Mouse (Mus musculus) limb, embryonic 12.5 days (tissue): ENCODE measurements around the gene Slc15a3. TPM values are rescaled to one million over a fixed set of nuclear protein-coding genes. Genes with fewer than 3 reads are reported as not detected.

ENCODE experiments used
- ATAC-seq: fragments of 200-750 bp; cut with Nextera tagmentation; 2 replicates; pipeline ENCODE4 v1.8.0; 2017; ENCODE audit warnings: low read depth, moderate TSS enrichment; ENCODE audit not compliant: insufficient number of reproducible peaks, insufficient read depth, low FRiP score, low TSS enrichment
- H3K27ac ChIP-seq: fragments of 300-500 bp; sonication (generic); 2 replicates; pipeline ENCODE4 v1.5.1; 2016; ENCODE audit warnings: mild to moderate bottlenecking, moderate library complexity
- H3K27me3 ChIP-seq: fragments of 300-500 bp; sonication (generic); 2 replicates; pipeline ENCODE4 v1.6.1; 2016; ENCODE audit warnings: mild to moderate bottlenecking, moderate library complexity
- H3K36me3 ChIP-seq: fragments of 300-500 bp; sonication (generic); 2 replicates; pipeline ENCODE4 v1.6.1; 2016; ENCODE audit warnings: mild to moderate bottlenecking, moderate library complexity
- H3K4me1 ChIP-seq: fragments of 300-500 bp; sonication (generic); replicated peaks from 2 replicates; pipeline ENCODE4 v1.6.1; 2016
- H3K4me2 ChIP-seq: fragments of 300-500 bp; sonication (generic); 2 replicates; pipeline ENCODE4 v1.6.1; 2016; ENCODE audit warnings: mild to moderate bottlenecking, moderate library complexity
- H3K4me3 ChIP-seq: fragments of 300-500 bp; sonication (generic); replicated peaks from 2 replicates; pipeline ENCODE4 v1.5.1; 2016; ENCODE audit warnings: mild to moderate bottlenecking
- H3K9ac ChIP-seq: fragments of 300-500 bp; sonication (generic); replicated peaks from 2 replicates; pipeline ENCODE4 v1.6.1; 2016; ENCODE audit warnings: mild to moderate bottlenecking, moderate library complexity
- H3K9me3 ChIP-seq: fragments of 300-500 bp; sonication (generic); 2 replicates; pipeline ENCODE4 v1.6.1; 2016; ENCODE audit warnings: mild to moderate bottlenecking, moderate library complexity
- WGBS: fragments of 180-500 bp; shearing (Covaris S2); methylation state at CpG from one replicate; pipeline ENCODE4 v1.1.7; 2016; 5-methylcytosine and 5-hydroxymethylcytosine counted together
- polyA plus RNA-seq: library from polyadenylated mRNA; unstranded; fragments of >200 nt; fragmentation: Nextera tagmentation; extraction: Ambion mirVana; gene quantifications from 2 replicates; pipeline ENCODE4 v1.2.1, GENCODE M21; 2016

The Slc15a3 gene
- polyA plus RNA-seq, 1 experiment from 2014 or later: 0.44 TPM

DNA sequence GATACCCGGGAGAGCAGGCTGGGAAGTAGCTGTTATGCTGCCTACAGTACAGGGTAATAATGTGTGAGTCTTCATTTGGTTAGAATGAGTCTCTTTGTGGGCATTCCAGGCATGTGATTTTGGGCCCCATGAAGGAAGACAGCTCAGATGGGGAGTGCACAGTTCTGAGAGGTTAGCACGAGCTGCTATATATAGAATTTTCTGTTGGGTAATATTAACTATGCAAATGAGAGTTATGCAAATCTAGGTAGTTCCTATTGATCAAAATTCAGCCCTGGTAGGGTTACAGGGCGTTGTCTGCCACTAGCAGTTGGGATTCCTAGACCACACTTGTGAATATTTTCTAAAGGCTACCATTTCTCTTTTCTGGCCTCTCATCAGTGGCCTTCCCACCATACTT is 5.9 kb downstream of the Slc15a3 start:
- ATAC-seq: no peak
- H3K36me3 ChIP-seq: no peaks in the 10 kb centered on the region
- 82% methylated on average over 3 of the region's 3 CpGs for WGBS
- no peak overlapping the region for H3K9ac ChIP-seq
- no peak overlapping the region for H3K27ac ChIP-seq
- no peaks in the 10 kb centered on the region for H3K9me3 ChIP-seq
- H3K4me1 ChIP-seq: no peaks in the 10 kb centered on the region
- H3K4me3 ChIP-seq: no peak overlapping the region
- H3K27me3 ChIP-seq: peaks cover 10% of the 10 kb centered on the region
- no peak overlapping the region for H3K4me2 ChIP-seq

DNA sequence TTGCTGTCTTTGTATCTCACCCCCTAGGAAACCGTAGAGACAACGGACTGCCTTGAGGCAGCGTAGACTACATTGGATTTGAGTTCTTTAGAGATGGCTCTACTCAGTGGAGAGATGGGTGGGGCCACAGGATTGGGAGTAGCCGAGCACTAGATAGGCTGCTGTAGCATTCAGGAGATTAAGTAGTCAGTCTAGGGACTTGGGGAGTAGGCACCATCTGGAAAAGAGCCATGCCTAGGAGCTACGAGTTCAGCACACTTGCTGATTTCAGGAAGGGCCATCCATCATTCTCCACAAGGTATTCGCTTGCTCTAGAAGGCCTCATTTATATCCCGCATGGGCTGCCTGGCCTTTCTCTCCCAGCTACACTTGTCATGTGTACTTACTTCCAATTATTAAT is 6.6 kb downstream of the Slc15a3 start:
- Histone ChIP-seq H3K4me3 (no peak overlapping the region), H3K36me3 (no peaks in the 10 kb centered on the region), H3K9ac (no peak overlapping the region), H3K4me2 (no peak overlapping the region), H3K27ac (no peak overlapping the region), H3K9me3 (no peaks in the 10 kb centered on the region), H3K27me3 (peaks cover 10% of the 10 kb centered on the region), H3K4me1 (no peaks in the 10 kb centered on the region)
- whole genome bisulfite sequencing: 74% methylated on average over 7 of the region's 7 CpGs
- no peak for ATAC-seq

DNA sequence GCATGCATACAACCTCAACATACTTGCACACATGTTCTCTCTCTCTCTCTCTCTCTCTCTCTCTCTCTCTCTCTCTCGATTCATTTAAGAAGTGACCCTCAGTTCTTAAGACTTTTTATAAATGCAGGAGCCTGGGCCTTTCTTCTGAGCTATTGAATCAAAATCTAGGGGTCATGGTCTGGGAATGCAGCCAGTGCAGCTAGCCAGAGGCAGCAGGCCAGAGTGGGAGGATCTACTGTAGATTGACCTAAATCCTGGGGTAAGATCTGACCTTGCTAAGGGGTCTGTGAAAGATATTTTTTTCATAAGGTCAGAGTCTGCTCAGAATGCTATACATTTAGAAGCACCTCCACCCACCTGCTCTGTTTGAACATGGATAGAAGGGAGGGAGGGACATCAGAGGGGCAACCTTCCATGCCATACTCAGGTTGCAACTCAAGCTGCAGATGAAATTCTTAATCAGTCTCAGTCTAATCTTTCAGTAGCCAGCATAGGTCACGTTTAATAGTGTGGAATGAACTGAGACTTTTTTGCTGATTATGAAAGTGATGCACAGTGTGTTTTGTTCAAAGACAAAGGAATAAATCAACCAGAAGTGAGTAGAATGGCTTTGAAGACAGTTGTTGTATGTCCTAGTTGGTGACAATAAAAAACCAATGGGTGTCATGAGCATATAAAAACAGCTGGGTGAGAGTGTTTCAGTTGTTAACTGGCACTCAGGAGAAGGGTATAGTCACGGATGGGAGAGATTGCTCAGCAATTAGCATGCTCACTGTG is 8.0 kb downstream of the Slc15a3 start:
- no peaks in the 10 kb centered on the region for H3K4me1 ChIP-seq
- 73% methylated on average over 3 of the region's 3 CpGs for WGBS
- H3K4me3 ChIP-seq: no peak overlapping the region
- H3K9ac ChIP-seq: no peak overlapping the region
- H3K9me3 ChIP-seq: no peaks in the 10 kb centered on the region
- ATAC-seq: no peak
- no peak overlapping the region for H3K4me2 ChIP-seq
- no peak overlapping the region for H3K27ac ChIP-seq
- H3K36me3 ChIP-seq: no peaks in the 10 kb centered on the region
- H3K27me3 ChIP-seq: peaks cover 9% of the 10 kb centered on the region

DNA sequence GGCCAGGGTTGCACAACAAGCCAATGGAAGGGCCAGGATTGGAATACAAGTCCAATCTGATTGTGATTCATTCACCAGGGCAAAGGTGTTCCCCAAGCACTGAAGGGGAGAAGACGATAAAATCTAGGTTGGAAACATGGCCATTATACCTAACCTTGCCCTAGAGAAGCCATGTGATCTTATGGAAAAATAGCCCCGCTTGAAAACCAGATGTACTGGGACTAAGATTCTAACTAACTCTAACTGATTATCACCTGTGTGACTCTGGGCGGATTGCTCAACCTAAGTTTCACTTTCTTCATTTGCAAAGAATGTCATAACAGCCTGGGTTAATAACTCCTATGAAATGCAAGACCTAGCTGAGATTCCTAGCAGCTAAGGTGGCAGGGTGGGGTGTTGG is 15.9 kb downstream of the Slc15a3 start:
- Histone ChIP-seq H3K4me3 (no peak overlapping the region), H3K4me2 (no peak overlapping the region), H3K9me3 (no peaks in the 10 kb centered on the region), H3K27ac (no peak overlapping the region), H3K27me3 (no peaks in the 10 kb centered on the region), H3K4me1 (no peaks in the 10 kb centered on the region), H3K36me3 (peaks cover 48% of the 10 kb centered on the region), H3K9ac (no peak overlapping the region)
- no peak for ATAC-seq
- 86% methylated on average over 3 of the region's 3 CpGs for WGBS

DNA sequence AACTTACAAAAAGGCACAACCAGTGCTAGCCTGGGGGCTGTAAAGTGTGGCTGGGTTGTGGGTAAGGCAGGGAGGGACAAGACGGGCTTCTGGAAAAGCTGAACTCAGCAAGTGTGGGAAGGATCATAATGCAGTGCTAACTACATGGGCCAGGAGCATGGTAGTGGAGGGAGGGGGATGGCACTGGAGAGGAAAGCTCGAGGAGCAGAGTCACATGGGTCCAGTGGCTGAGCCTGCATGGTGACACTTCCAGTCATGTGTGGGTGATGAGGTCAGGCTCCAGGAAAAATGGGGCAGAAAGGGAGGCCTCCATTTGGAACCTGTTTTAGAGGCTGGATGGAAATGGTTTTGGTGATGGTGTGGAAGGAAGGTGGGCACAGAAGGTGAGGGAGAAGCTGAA is 17.0 kb downstream of the Slc15a3 start:
- no peak overlapping the region for H3K4me2 ChIP-seq
- no peak overlapping the region for H3K27ac ChIP-seq
- H3K27me3 ChIP-seq: no peaks in the 10 kb centered on the region
- ATAC-seq: no peak
- no peak overlapping the region for H3K4me3 ChIP-seq
- peaks cover 59% of the 10 kb centered on the region for H3K36me3 ChIP-seq
- H3K4me1 ChIP-seq: no peaks in the 10 kb centered on the region
- no peak overlapping the region for H3K9ac ChIP-seq
- 59% methylated on average over 2 of the region's 2 CpGs for WGBS
- H3K9me3 ChIP-seq: no peaks in the 10 kb centered on the region

DNA sequence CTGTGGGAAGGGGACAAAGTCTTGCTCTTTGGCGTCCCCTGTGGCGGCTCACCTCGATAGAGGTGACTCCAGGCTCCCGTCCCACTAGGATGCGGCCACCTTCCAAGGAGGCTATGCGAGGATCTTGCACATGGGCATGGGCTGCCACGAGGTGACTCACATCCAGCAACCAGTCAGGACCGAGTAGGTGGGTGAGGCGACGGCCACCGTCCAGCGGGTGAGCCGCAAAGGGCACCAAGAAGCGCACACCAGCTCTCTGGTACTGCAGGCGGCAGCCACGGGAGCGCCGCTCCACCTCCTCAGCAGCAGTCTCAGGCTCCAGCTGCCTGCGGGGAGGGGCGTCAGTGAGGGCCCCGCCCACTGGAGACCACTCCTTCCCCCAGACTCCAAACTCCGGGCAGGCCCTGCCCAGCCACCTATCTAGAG is 20.6 kb downstream of the Slc15a3 start:
- ATAC-seq: no peak
- no peaks in the 10 kb centered on the region for H3K9me3 ChIP-seq
- no peak overlapping the region for H3K4me2 ChIP-seq
- H3K27ac ChIP-seq: no peak overlapping the region
- H3K36me3 ChIP-seq: peaks cover 94% of the 10 kb centered on the region
- 46% methylated on average over 22 of the region's 22 CpGs for WGBS
- no peaks in the 10 kb centered on the region for H3K4me1 ChIP-seq
- no peak overlapping the region for H3K4me3 ChIP-seq
- H3K27me3 ChIP-seq: no peaks in the 10 kb centered on the region
- no peak overlapping the region; the same call in 1 of the 2 replicates for H3K9ac ChIP-seq

DNA sequence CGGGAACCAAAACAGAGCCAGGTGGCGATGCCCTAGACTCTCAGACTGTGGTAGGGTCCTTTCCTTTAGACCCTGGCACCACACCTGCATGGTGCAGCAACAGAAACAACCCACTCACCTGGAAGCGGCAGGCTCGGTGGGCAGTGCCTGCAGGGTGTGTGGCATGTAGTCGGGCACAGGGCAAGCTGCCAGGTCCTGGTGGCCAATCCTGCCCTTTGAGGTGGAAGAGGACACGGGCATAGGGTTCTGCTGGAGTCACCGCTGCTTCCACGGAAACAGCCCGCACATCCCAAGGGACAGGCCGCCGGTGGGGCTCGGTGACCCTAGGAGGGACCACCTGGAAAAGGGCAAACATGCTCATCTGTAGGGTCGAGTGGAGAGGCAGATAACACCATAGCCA is 26.8 kb downstream of the Slc15a3 start:
- H3K27me3 ChIP-seq: no peaks in the 10 kb centered on the region
- peaks cover 26% of the 10 kb centered on the region for H3K4me1 ChIP-seq
- WGBS: 94% methylated on average over 13 of the region's 13 CpGs
- H3K4me2 ChIP-seq: no peak overlapping the region
- H3K9ac ChIP-seq: no peak overlapping the region
- no peak overlapping the region for H3K27ac ChIP-seq
- peaks cover 67% of the 10 kb centered on the region for H3K36me3 ChIP-seq
- no peak for ATAC-seq
- H3K4me3 ChIP-seq: no peak overlapping the region
- no peaks in the 10 kb centered on the region for H3K9me3 ChIP-seq

DNA sequence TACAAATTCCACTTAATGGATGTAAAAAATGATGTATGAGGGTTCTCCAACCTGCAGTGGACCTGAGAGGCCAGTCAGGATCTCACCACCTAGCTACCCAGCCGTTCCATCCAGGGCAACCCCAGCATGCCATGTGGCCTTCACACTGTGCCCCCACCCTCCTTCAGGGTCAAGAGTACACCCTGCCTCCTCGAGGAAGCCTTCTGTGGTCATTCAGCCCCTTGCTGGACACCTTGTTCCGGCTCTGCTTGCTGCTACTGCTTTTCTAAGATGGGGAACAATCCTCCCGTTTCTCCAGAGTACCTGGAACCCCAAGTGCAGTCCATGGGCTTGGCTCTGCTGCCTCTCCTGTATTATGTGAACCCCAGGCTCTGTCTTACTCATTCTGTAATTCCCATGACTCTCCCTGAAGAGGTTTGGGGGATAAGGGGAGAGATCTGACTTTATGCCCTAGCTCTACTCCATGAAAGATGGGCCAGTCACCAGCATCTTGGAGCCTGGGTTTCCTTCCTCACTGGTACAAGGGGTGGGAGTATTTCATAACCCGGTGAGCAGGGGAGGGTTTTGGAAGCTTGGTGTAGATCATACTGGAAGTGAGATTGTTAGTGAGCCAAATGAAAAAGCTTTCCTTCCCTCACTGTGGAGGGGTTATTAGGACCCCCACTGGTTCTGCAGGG is 28.6 kb downstream of the Slc15a3 start:
- peaks cover 67% of the 10 kb centered on the region for H3K36me3 ChIP-seq
- H3K27me3 ChIP-seq: no peaks in the 10 kb centered on the region
- H3K4me3 ChIP-seq: peak overlapping the region; percentile 83
- peak overlapping the region; percentile 90 for H3K9ac ChIP-seq
- H3K4me2 ChIP-seq: peak overlapping the region; percentile 91
- H3K9me3 ChIP-seq: no peaks in the 10 kb centered on the region
- peaks cover 26% of the 10 kb centered on the region for H3K4me1 ChIP-seq
- H3K27ac ChIP-seq: no peak overlapping the region
- WGBS: 33% methylated on average over 5 of the region's 5 CpGs
- no peak for ATAC-seq

DNA sequence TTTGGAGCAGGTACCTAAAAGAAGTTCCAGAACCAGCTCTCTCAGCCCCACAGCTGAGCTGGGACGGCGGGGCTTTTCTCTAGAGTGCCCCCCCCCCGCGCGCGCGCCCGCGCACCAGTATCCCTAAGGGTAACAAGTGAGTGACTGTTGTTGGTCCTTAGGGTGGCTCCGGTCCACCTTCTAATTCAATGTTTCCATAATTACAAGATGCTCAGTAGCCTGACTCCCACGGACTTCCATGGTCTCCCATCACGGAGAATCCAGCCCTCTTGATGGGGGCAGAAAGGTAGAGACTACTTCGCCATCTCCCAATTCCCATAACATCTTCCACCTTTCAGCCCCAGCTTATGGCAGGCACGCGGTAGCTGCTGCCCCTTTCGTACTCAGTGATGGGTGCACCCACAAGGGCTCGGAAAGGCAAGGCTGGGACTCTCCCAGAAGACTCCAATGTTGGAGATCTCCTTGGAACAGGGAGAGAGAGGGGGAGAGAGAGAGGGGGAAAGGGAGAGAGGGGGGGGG is 29.2 kb downstream of the Slc15a3 start:
- H3K4me1 ChIP-seq: peaks cover 26% of the 10 kb centered on the region
- under 1% methylated on average over 17 of the region's 17 CpGs for WGBS
- H3K4me2 ChIP-seq: peak overlapping the region; percentile 91
- H3K27ac ChIP-seq: peak overlapping the region; percentile 92
- no peaks in the 10 kb centered on the region for H3K9me3 ChIP-seq
- no peaks in the 10 kb centered on the region for H3K27me3 ChIP-seq
- peak overlapping the region; percentile 90 for H3K9ac ChIP-seq
- peak overlapping the region; percentile 83 for H3K4me3 ChIP-seq
- peaks cover 67% of the 10 kb centered on the region for H3K36me3 ChIP-seq
- no peak for ATAC-seq

DNA sequence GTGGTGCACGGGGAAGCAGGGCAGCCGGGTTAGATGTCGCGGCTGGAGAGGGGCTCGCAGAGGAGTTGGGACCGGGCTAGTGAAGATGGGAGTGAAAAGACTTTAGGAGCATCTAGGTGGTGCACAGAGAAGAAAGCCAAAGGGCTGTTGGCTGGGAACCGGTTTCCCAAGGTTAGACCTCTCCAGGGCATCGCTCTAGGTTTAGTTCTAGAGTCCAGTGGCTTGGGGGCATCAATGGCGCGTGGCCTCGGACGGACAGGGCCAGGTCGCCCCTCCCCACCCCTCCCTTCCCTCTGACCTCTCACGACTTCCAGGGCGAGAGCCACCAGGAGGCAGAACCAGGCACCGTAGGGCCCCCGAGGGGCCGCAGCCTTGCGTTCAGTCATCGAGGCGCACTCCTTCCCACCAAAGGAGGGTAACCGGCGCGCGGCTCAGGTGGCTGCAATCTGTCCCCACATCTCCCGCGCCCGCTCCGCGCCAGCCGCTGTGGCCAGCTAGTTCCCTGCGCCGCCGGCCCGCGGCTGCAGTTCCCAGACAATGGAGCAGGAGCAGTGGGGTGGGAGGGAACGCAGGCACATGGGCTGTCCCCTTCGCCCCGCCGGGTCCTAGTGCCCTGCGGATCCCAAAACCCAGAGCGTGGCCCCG is 29.8 kb downstream of the Slc15a3 start:
- Histone ChIP-seq H3K9ac (peak overlapping the region; percentile 90), H3K9me3 (no peaks in the 10 kb centered on the region), H3K27ac (peak overlapping the region; percentile 92), H3K36me3 (peaks cover 67% of the 10 kb centered on the region), H3K27me3 (no peaks in the 10 kb centered on the region), H3K4me3 (peak overlapping the region; percentile 83), H3K4me1 (peaks cover 26% of the 10 kb centered on the region), H3K4me2 (peak overlapping the region; percentile 91)
- under 1% methylated on average over 42 of the region's 43 CpGs for WGBS
- ATAC-seq: peak; percentile 87

DNA sequence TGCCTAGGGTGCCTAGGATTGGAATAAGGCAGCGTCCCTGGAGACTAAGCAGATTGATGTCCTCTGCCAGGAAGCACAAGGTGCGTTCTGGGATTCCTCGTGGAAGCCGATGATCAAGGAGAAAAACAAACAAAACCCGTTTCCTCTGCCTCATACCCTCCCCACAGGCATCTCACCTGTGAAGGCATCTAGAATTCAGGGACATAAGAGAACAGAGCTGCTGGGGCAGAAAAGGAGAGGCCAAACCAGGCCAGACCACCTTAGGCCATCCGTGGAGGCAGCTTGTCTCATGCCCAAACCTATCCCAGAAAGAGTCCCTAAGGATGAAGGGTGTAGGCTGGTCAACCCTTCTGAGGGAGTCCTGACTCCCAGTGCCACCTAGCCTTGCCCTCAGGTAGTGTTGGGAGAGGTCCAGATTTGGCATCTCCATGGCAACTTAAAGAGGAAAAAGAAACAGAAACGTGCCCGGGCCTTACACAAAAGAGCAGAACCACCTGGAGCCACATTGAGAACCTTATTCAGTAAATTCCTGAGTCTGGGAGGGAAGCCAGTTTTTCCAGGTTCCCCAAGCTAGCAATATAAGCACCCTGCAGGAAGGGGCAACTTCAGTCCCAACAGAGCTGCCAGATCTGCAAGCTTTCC is 30.5 kb downstream of the Slc15a3 start, which contains the start of gene Tmem132a:
Gene Tmem132a, minus strand, starts transcription at position 55 of the 642 bp plus-strand sequence.
- H3K4me3 ChIP-seq: peak within 1 kb of the TSS; percentile 83
- H3K9ac ChIP-seq: peak within 1 kb of the TSS; percentile 90
- peak; percentile 26 for ATAC-seq
- H3K27me3 ChIP-seq: no peaks in the 10 kb centered on the region
- H3K4me1 ChIP-seq: peaks cover 26% of the 10 kb centered on the region
- H3K36me3 ChIP-seq: peaks cover 65% of the 10 kb centered on the region
- 3% methylated on average over 8 of the region's 8 CpGs for WGBS
- no peaks in the 10 kb centered on the region for H3K9me3 ChIP-seq
- H3K27ac ChIP-seq: peak within 1 kb of the TSS; percentile 92
- peak within 1 kb of the TSS; percentile 91 for H3K4me2 ChIP-seq
